Mouse (Mus musculus): Measurements from ENCODE around the gene Sorbs1. TPM values are rescaled to one million over a fixed set of nuclear protein-coding genes. Genes with fewer than 3 reads are reported as not detected.

Sorbs1 gene
- polyA plus RNA-seq, 1 experiment from 2014 or later = 88.3 TPM

DNA sequence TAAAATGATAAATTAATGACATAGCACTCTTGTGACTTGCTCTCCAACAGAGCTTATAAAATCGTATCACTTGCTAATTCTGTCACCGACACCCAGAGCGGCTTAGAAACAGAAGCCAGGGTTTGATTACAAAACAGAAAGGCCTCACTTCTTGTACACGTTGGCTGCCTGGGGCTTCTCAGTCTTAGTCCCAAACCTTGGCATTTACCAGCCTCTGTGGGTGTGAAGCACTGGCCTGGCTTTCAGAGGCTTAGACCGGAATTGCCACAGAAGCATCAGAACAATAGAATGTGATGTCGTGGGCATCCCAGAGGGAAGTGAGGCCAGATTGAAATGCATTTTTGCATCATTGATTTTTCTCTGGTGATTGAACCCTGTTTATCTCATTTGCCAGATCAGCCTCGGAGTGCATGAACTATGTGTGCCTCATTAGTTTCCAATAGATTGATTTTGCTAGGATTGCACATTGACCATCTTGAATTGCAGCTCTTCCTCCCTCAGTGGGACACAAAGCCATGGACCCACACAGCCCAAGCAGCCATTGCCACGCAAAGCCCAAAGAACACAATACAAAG is 9.9 kb upstream of the Sorbs1 start:
- Histone ChIP-seq H3K4me2 (ENCODE audit: low read length) (no peak overlapping the region), H3K4me1 (replicated peaks; ENCODE audit: control insufficient read depth, insufficient read depth, low read length) (0 out of 2 replicates have a peak, but pooled peaks cover 3% of the 10 kb centered on the region), H3K9ac (ENCODE audit: low read length) (no peak overlapping the region), H3K27ac (ENCODE audit: low read depth) (no peak overlapping the region), H3K36me3 (ENCODE audit: control insufficient read depth, insufficient read depth, low read length) (no peaks in the 10 kb centered on the region), H3K4me3 (ENCODE audit: low read depth, low read length) (no peak overlapping the region), H3K27me3 (replicated peaks; ENCODE audit: control insufficient read depth, insufficient read depth, low read length) (no peaks in the 10 kb centered on the region), H3K9me3 (ENCODE audit: control insufficient read depth, low read length) (no peaks in the 10 kb centered on the region)
- ATAC-seq (replicated peaks; ENCODE audit: low FRiP score, low TSS enrichment, low read depth) (no peak), DNase-seq (ENCODE audit: low spot score) (no peak)
- 68% methylated on average over 8 of the region's 8 CpGs for WGBS

DNA sequence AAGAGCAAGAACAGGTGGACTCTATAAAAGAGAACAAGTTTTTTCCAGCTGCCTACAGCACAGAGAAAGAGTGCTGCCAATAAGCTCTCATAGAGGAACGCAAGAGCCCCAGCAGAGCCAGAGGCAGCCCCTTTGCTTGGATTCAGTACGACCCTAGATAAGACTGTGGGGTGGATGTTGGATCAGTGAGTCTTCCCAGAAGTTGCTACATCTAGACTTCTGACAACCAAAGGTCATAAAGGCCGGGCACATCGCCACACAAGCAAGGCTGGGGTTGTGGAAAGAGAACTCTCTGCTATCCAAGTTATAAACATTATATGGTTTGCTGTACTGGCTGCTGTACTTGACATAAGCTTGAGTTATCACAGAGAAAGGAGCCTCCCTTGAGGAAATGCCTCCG is 6.8 kb upstream of the Sorbs1 start:
- no peak for ATAC-seq (replicated peaks; ENCODE audit: low FRiP score, low TSS enrichment, low read depth)
- H3K9me3 ChIP-seq (ENCODE audit: control insufficient read depth, low read length) = no peaks in the 10 kb centered on the region
- no peak for DNase-seq (ENCODE audit: low spot score)
- H3K4me1 ChIP-seq (replicated peaks; ENCODE audit: control insufficient read depth, insufficient read depth, low read length) = 0 out of 2 replicates have a peak, but pooled peaks cover 3% of the 10 kb centered on the region
- H3K9ac ChIP-seq (ENCODE audit: low read length) = no peak overlapping the region
- H3K27ac ChIP-seq (ENCODE audit: low read depth) = no peak overlapping the region
- no peaks in the 10 kb centered on the region for H3K27me3 ChIP-seq (replicated peaks; ENCODE audit: control insufficient read depth, insufficient read depth, low read length)
- no peak overlapping the region for H3K4me2 ChIP-seq (ENCODE audit: low read length)
- 53% methylated on average over 5 of the region's 5 CpGs for WGBS
- H3K4me3 ChIP-seq (ENCODE audit: low read depth, low read length) = no peak overlapping the region
- no peaks in the 10 kb centered on the region for H3K36me3 ChIP-seq (ENCODE audit: control insufficient read depth, insufficient read depth, low read length)

DNA sequence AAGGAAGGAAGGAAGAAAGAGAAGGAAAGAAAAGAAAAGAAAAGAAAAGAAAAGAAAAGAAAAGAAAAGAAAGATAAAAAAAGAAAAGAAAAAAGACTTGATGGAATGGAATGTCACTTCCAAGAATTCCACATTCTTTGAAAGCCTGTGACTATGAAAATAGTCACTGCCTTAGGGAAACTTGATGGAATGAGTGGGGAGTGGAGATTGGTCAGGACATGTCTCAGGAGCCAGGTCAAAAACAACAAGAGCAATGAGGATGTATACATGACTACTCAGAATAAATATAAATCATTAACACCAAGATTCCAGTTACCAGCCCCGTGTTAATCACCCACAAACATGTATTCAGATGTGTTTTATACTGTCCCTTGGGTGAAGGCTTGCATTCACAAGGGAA is 5.1 kb upstream of the Sorbs1 start:
- ATAC-seq (replicated peaks; ENCODE audit: low FRiP score, low TSS enrichment, low read depth) = no peak
- Histone ChIP-seq H3K27ac (ENCODE audit: low read depth) (no peak overlapping the region), H3K4me1 (replicated peaks; ENCODE audit: control insufficient read depth, insufficient read depth, low read length) (0 out of 2 replicates have a peak, but pooled peaks cover 3% of the 10 kb centered on the region), H3K9ac (ENCODE audit: low read length) (no peak overlapping the region), H3K4me2 (ENCODE audit: low read length) (no peak overlapping the region), H3K36me3 (ENCODE audit: control insufficient read depth, insufficient read depth, low read length) (no peaks in the 10 kb centered on the region), H3K27me3 (replicated peaks; ENCODE audit: control insufficient read depth, insufficient read depth, low read length) (no peaks in the 10 kb centered on the region), H3K4me3 (ENCODE audit: low read depth, low read length) (no peak overlapping the region), H3K9me3 (ENCODE audit: control insufficient read depth, low read length) (no peaks in the 10 kb centered on the region)
- DNase-seq (ENCODE audit: low spot score) = no peak
- WGBS = 61% methylated on average over 1 of the region's 1 CpGs

DNA sequence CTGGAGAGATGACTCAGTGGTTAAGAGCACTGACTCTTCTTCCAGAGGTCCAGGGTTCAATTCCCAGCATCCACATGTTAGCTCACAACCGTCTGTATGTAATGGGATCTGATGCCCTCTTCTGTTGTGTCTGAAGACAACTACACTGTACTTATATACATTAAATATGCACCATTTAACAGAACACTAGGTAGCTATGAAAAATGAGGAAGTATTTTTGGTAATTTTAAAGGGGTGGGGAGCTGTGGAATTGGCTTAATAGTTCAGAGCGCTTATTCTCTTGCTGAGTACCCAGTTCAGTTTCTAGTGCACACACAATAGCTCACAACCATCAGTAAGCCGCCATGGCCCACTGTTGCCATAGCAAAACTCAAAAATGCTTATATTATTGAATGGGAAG is 2.0 kb upstream of the Sorbs1 start:
- DNase-seq (ENCODE audit: low spot score) (no peak), ATAC-seq (replicated peaks; ENCODE audit: low FRiP score, low TSS enrichment, low read depth) (no peak)
- Histone ChIP-seq H3K4me2 (ENCODE audit: low read length) (no peak overlapping the region), H3K27me3 (replicated peaks; ENCODE audit: control insufficient read depth, insufficient read depth, low read length) (no peaks in the 10 kb centered on the region), H3K9me3 (ENCODE audit: control insufficient read depth, low read length) (no peaks in the 10 kb centered on the region), H3K36me3 (ENCODE audit: control insufficient read depth, insufficient read depth, low read length) (no peaks in the 10 kb centered on the region), H3K4me1 (replicated peaks; ENCODE audit: control insufficient read depth, insufficient read depth, low read length) (peaks cover 13% of the 10 kb centered on the region), H3K4me3 (ENCODE audit: low read depth, low read length) (no peak overlapping the region), H3K9ac (ENCODE audit: low read length) (no peak overlapping the region), H3K27ac (ENCODE audit: low read depth) (no peak overlapping the region)
- WGBS = 93% methylated on average over 3 of the region's 3 CpGs

DNA sequence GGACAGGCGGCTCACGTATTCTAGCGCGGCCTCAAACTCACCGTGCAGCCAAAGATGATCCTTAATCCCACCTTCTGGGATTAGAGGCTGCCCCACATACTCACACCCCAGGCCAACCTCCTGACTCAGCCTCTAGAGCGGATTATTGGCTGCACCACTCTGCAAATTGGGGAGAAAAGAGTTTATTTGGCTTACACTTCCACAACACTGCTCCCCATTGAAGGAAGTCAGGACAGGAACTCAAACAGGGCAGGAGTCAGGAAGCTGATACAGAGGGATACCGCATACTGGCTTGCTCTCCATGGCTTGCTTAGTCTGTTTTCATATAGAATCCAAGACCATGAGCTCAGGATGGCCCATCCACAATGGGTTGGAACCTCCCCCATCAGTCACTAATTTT is 797 bp upstream of the Sorbs1 start:
- Histone ChIP-seq H3K9ac (ENCODE audit: low read length) (no peak overlapping the region), H3K36me3 (ENCODE audit: control insufficient read depth, insufficient read depth, low read length) (no peaks in the 10 kb centered on the region), H3K9me3 (ENCODE audit: control insufficient read depth, low read length) (no peaks in the 10 kb centered on the region), H3K27ac (ENCODE audit: low read depth) (no peak overlapping the region), H3K4me2 (ENCODE audit: low read length) (no peak overlapping the region), H3K4me1 (replicated peaks; ENCODE audit: control insufficient read depth, insufficient read depth, low read length) (peaks cover 11% of the 10 kb centered on the region), H3K27me3 (replicated peaks; ENCODE audit: control insufficient read depth, insufficient read depth, low read length) (no peaks in the 10 kb centered on the region), H3K4me3 (ENCODE audit: low read depth, low read length) (no peak overlapping the region; the same call in 1 of the 2 replicates)
- ATAC-seq (replicated peaks; ENCODE audit: low FRiP score, low TSS enrichment, low read depth) (no peak), DNase-seq (ENCODE audit: low spot score) (no peak)
- 81% methylated on average over 7 of the region's 7 CpGs for WGBS

DNA sequence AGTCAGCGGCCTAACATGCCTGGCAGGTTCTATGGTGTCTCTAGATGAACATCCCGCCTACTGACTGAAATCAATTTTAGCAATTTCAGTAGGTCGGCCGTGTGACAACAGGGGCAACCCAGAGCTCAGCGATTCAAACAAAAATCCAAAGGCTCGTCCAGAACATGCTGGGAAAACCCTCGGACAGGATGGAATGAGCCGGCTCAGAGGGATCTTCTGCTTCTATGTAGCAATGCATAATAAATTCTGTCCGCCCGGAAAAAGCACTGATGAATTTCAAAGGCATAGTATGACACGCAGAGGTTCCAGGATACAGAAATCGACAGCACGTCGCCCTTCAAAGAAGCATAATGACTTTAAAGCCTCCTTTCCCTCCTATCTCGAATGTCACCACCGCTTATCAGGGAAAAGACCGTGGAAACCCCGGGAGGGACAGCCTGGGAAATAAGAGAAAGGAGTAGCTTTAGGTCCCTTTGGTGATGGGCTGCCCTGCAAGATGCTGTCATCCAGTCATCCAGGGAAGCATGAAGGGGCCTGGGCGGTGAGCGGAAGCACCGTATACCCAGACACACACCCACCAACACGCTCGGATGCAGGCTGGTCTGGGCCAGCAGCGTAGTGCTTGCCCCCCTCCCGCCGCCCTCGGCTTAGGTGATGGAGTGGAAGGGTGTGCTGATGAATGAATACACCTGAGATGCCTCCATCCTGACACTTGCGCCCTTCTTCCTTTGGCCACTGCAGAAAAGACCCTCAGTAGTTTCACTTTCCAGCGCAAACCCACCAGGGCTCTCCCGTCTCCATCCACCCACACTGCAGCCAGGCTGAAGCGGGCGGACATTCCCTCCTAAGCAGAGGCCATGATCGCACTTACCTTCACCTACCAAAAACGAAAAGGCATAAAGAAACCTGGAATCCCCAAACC is 818 bp downstream of the Sorbs1 start:
- peak; percentile 84 for DNase-seq (ENCODE audit: low spot score)
- Histone ChIP-seq H3K9ac (ENCODE audit: low read length) (peak overlapping the region; percentile 79), H3K4me3 (ENCODE audit: low read depth, low read length) (peak overlapping the region; percentile 74), H3K36me3 (ENCODE audit: control insufficient read depth, insufficient read depth, low read length) (no peaks in the 10 kb centered on the region), H3K27me3 (replicated peaks; ENCODE audit: control insufficient read depth, insufficient read depth, low read length) (no peaks in the 10 kb centered on the region), H3K9me3 (ENCODE audit: control insufficient read depth, low read length) (no peaks in the 10 kb centered on the region), H3K4me2 (ENCODE audit: low read length) (peak overlapping the region; percentile 89), H3K27ac (ENCODE audit: low read depth) (peak overlapping the region; percentile 88), H3K4me1 (replicated peaks; ENCODE audit: control insufficient read depth, insufficient read depth, low read length) (peaks cover 10% of the 10 kb centered on the region)
- peak; percentile 51 for ATAC-seq (replicated peaks; ENCODE audit: low FRiP score, low TSS enrichment, low read depth)
- 1% methylated on average over 34 of the region's 34 CpGs for WGBS

DNA sequence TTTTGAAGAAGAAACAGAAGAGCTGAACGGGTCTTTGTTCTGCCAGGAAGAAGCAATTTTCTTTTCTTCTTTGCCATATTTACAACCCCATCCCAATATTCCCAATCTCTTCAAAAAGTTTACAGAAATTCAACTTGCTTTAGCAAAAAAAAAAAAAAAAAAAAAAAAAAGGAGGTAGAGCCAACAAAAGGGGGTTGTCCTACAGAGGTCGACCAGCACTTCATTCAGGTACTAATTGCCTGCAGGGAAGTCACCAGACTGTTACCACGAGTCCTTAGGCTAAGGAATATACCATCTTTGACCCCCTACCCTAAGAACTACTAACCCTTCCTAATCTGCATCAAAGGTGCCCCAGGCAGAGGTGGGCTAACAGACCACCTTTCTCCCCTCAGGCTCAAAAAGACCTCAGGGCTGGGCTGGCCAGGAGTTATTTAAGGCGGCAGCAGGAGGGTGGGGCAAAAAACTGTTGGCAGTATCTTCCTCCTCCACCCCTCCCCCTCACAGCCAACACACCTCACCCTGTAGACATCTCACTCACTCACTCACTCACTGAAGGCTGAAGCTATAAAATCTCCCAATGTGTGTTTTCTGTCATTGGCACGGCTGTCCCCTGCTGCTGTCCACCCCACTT is 1.8 kb downstream of the Sorbs1 start:
- no peaks in the 10 kb centered on the region for H3K36me3 ChIP-seq (ENCODE audit: control insufficient read depth, insufficient read depth, low read length)
- no peaks in the 10 kb centered on the region for H3K27me3 ChIP-seq (replicated peaks; ENCODE audit: control insufficient read depth, insufficient read depth, low read length)
- WGBS = 21% methylated on average over 5 of the region's 5 CpGs
- peak overlapping the region; percentile 74 for H3K4me3 ChIP-seq (ENCODE audit: low read depth, low read length)
- peaks cover 10% of the 10 kb centered on the region for H3K4me1 ChIP-seq (replicated peaks; ENCODE audit: control insufficient read depth, insufficient read depth, low read length)
- 0 out of 2 replicates have a peak, but pooled peaks cover 2% of the 10 kb centered on the region for H3K9me3 ChIP-seq (ENCODE audit: control insufficient read depth, low read length)
- no peak for DNase-seq (ENCODE audit: low spot score)
- ATAC-seq (replicated peaks; ENCODE audit: low FRiP score, low TSS enrichment, low read depth) = no peak
- peak overlapping the region; percentile 89 for H3K4me2 ChIP-seq (ENCODE audit: low read length)
- no peak overlapping the region for H3K27ac ChIP-seq (ENCODE audit: low read depth)
- H3K9ac ChIP-seq (ENCODE audit: low read length) = peak overlapping the region; percentile 79; the same call in 1 of the 2 replicates

DNA sequence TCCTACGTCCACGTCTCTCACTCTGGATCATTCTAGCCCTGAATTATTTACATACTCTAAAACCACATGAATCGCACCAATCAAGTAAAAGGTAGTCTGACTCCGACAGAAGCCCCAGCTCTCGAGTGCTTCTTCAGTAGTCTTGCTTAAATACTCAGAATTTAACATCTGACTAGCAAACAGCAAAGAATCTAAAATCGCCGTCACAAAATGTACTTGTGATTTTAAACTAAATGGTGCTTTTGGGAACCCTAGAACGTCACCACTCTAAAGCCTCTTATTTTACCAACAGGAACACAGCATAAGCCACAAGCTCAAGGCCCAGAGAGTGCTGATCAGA is 2.5 kb downstream of the Sorbs1 start:
- WGBS = 60% methylated on average over 8 of the region's 8 CpGs
- DNase-seq (ENCODE audit: low spot score) (no peak), ATAC-seq (replicated peaks; ENCODE audit: low FRiP score, low TSS enrichment, low read depth) (no peak)
- 0 out of 2 replicates have a peak overlapping the region, but pooled peaks have one; percentile 4 for H3K4me3 ChIP-seq (ENCODE audit: low read depth, low read length)
- H3K27me3 ChIP-seq (replicated peaks; ENCODE audit: control insufficient read depth, insufficient read depth, low read length) = no peaks in the 10 kb centered on the region
- H3K27ac ChIP-seq (ENCODE audit: low read depth) = no peak overlapping the region
- no peak overlapping the region for H3K9ac ChIP-seq (ENCODE audit: low read length)
- no peaks in the 10 kb centered on the region for H3K36me3 ChIP-seq (ENCODE audit: control insufficient read depth, insufficient read depth, low read length)
- peak overlapping the region; percentile 89 for H3K4me2 ChIP-seq (ENCODE audit: low read length)
- H3K4me1 ChIP-seq (replicated peaks; ENCODE audit: control insufficient read depth, insufficient read depth, low read length) = peaks cover 10% of the 10 kb centered on the region
- 0 out of 2 replicates have a peak, but pooled peaks cover 2% of the 10 kb centered on the region for H3K9me3 ChIP-seq (ENCODE audit: control insufficient read depth, low read length)
